Mouse (Mus musculus) limb, embryonic 15.5 days (tissue): ENCODE data around the gene Foxo3. TPM values are rescaled to one million over a fixed set of nuclear protein-coding genes. Genes with fewer than 3 reads are reported as not detected.

Experiments used
- ATAC-seq: fragments of 200-750 bp; cut with Nextera tagmentation; 2 replicates; pipeline ENCODE4 v1.8.0; 2017; ENCODE audit warnings: low read depth, moderate TSS enrichment; ENCODE audit not compliant: insufficient number of reproducible peaks, low FRiP score, low TSS enrichment
- H3K27ac ChIP-seq: fragments of 300-500 bp; sonication (generic); 2 replicates; pipeline ENCODE4 v1.5.1; 2015; ENCODE audit warnings: moderate library complexity, mild to moderate bottlenecking, inconsistent platforms
- H3K27me3 ChIP-seq: fragments of 300-500 bp; sonication (generic); 2 replicates; pipeline ENCODE4 v1.6.1; 2015; ENCODE audit warnings: inconsistent platforms
- H3K36me3 ChIP-seq: fragments of 300-500 bp; sonication (generic); 2 replicates; pipeline ENCODE4 v1.6.1; 2015; ENCODE audit warnings: inconsistent platforms
- H3K4me1 ChIP-seq: fragments of 300-500 bp; sonication (generic); 2 replicates; pipeline ENCODE4 v1.6.1; 2015; ENCODE audit warnings: inconsistent platforms
- H3K4me2 ChIP-seq: fragments of 300-500 bp; sonication (generic); 2 replicates; pipeline ENCODE4 v1.6.1; 2015; ENCODE audit warnings: mild to moderate bottlenecking, inconsistent platforms
- H3K4me3 ChIP-seq: fragments of 300-500 bp; sonication (generic); 2 replicates; pipeline ENCODE4 v1.5.1; 2015; ENCODE audit warnings: mild to moderate bottlenecking, inconsistent platforms
- H3K9ac ChIP-seq: fragments of 300-500 bp; sonication (generic); 2 replicates; pipeline ENCODE4 v1.6.1; 2015; ENCODE audit warnings: inconsistent platforms
- H3K9me3 ChIP-seq: fragments of 300-500 bp; sonication (generic); 2 replicates; pipeline ENCODE4 v1.6.1; 2016; ENCODE audit warnings: inconsistent platforms
- WGBS: fragments of 180-500 bp; shearing (Covaris S2); methylation state at CpG from one replicate; pipeline ENCODE4 v1.1.7; 2015; 5-methylcytosine and 5-hydroxymethylcytosine counted together
- polyA plus RNA-seq: library from polyadenylated mRNA; unstranded; fragments of >200 nt; fragmentation: Nextera tagmentation; extraction: Ambion mirVana; gene quantifications from 2 replicates; pipeline ENCODE4 v1.2.1, GENCODE M21; 2015

Foxo3 gene
- polyA plus RNA-seq, 1 experiment from 2014 or later: 10.2 TPM

DNA sequence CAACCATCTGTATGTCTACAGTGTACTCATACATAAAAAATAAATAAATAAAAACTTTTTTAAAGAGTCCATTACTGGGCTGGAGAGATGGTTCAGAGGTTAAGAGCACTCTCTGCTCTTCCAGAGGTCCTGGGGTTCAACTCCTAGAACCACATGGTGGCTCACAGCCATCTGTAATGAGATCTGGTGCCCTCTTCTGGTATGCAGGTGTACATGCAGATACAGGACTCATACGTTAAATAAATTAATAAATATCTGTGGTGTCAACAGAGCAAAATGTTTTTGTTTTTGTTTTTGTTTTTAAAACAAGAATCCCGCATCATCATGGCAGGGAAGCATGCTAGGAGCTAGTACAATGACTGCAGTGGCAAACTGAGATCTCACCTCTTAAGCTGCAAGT is 20.6 kb upstream of the Foxo3 start:
- Histone ChIP-seq H3K9me3 (no peaks in the 10 kb centered on the region), H3K27ac (no peak overlapping the region), H3K9ac (no peak overlapping the region), H3K4me3 (no peak overlapping the region), H3K4me2 (no peak overlapping the region), H3K36me3 (no peaks in the 10 kb centered on the region), H3K27me3 (no peaks in the 10 kb centered on the region), H3K4me1 (no peaks in the 10 kb centered on the region)
- WGBS: 83% methylated on average over 2 of the region's 2 CpGs
- ATAC-seq: no peak

DNA sequence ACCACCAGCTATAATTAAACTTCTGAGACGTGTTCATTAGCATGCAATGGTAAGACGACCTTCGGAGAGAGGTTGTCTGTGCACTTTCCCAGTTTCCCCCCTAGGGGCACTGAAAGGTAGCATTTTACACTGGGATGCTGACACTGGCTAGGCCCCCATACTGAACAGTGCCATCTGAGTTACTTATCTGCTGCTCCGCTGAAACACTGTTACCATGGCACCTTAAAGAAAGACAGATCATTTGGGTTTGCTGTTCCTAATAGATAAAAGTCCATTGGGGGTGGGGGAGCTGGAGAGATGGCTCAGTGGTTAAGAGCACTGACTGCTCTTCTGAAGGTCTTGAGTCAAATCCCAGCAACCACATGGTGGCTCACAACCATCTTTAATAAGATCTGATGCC is 20.0 kb upstream of the Foxo3 start:
- H3K4me2 ChIP-seq: no peak overlapping the region
- H3K36me3 ChIP-seq: no peaks in the 10 kb centered on the region
- no peak for ATAC-seq
- no peak overlapping the region for H3K9ac ChIP-seq
- H3K27ac ChIP-seq: no peak overlapping the region
- no peaks in the 10 kb centered on the region for H3K9me3 ChIP-seq
- WGBS: 41% methylated on average over 4 of the region's 4 CpGs
- H3K4me1 ChIP-seq: no peaks in the 10 kb centered on the region
- H3K4me3 ChIP-seq: no peak overlapping the region
- H3K27me3 ChIP-seq: no peaks in the 10 kb centered on the region

DNA sequence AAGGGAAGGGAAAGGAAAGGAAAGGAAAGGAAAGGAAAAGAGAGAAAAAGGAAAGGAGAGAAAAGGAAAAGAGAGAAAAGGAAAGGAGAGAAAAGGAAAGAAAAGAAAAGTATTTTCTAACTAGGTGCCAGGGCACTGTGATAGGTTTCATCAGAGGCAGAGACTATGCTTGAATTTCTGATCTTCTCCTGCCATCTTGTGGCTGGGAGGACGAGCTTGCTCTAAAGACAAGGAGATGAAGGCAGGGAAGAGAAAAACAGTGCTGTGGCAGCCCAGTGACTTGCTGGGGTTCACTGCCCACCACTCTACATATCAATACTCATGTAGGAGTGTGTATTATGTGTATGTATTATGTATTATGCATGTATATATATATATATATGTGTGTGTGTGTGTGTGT is 18.5 kb upstream of the Foxo3 start:
- H3K27me3 ChIP-seq: no peaks in the 10 kb centered on the region
- H3K4me3 ChIP-seq: no peak overlapping the region
- WGBS: 4% methylated on average over 1 of the region's 1 CpGs
- no peak overlapping the region for H3K9ac ChIP-seq
- no peaks in the 10 kb centered on the region for H3K36me3 ChIP-seq
- H3K27ac ChIP-seq: no peak overlapping the region
- no peak overlapping the region for H3K4me2 ChIP-seq
- H3K4me1 ChIP-seq: no peaks in the 10 kb centered on the region
- no peaks in the 10 kb centered on the region for H3K9me3 ChIP-seq
- no peak for ATAC-seq

DNA sequence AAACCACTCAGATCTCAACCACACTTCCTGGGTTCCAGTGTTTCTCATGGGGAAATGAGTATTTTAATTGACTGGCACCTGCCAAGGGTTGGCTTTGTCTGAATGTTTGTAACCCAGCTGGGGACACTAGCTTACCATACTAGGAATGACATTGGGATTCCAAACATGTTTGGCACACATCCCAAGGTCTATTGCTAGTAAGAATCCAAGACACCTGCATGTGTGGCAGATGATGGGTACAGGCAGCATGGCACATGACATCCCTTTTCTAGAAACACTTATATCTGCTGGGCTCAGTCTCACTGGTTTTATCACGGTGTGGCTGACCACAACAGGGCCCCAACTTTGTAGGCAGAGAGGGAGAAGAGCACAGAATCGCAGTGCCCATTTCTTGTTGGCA is 17.8 kb upstream of the Foxo3 start:
- H3K9ac ChIP-seq: no peak overlapping the region
- H3K4me2 ChIP-seq: no peak overlapping the region
- H3K4me1 ChIP-seq: no peaks in the 10 kb centered on the region
- H3K36me3 ChIP-seq: no peaks in the 10 kb centered on the region
- WGBS: 64% methylated on average over 2 of the region's 2 CpGs
- H3K4me3 ChIP-seq: no peak overlapping the region
- no peak for ATAC-seq
- H3K27me3 ChIP-seq: no peaks in the 10 kb centered on the region
- no peaks in the 10 kb centered on the region for H3K9me3 ChIP-seq
- no peak overlapping the region for H3K27ac ChIP-seq

DNA sequence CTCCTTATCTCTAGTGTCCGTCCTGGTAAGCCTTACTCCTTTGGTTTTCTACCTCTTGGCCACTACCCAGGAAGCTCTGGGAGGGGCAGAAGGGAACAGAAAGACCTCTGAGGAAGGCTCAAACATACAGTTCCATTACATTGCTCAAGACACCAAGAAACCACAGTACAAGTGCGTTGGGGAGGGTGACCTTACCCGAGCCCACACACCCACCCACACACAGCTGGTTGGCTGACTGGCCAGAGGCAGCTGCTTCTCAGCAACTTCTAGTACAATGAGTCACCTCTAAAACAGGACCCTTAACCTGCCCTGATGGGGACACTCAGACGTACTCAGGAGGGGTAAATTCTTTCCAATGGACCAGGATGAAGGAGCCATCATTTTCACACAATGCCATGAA is 17.3 kb upstream of the Foxo3 start:
- no peak overlapping the region for H3K4me2 ChIP-seq
- no peaks in the 10 kb centered on the region for H3K9me3 ChIP-seq
- H3K27ac ChIP-seq: no peak overlapping the region
- no peak overlapping the region for H3K9ac ChIP-seq
- H3K4me3 ChIP-seq: no peak overlapping the region
- ATAC-seq: no peak
- H3K27me3 ChIP-seq: no peaks in the 10 kb centered on the region
- H3K4me1 ChIP-seq: no peaks in the 10 kb centered on the region
- 61% methylated on average over 4 of the region's 4 CpGs for WGBS
- H3K36me3 ChIP-seq: no peaks in the 10 kb centered on the region

DNA sequence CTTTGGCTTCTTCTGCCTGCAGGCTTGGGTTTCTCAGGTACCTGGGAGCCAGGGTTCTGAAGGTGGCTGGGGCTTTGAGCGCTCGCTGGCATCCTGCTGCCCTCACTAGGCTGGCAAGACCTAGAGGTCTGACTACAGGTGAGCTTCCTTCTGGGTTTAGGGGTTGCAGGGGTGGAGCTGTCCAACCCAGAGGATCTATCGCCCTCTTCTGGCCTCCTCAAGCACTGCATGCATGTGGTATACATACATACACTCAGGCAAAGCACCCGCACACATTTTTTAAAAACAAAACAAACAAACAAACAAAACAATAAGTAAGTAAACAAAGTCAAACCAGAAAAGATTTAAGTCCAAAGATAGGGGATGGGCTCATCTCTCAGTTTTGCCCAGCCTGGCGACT is 14.8 kb upstream of the Foxo3 start:
- H3K4me1 ChIP-seq: no peaks in the 10 kb centered on the region
- no peak overlapping the region for H3K9ac ChIP-seq
- WGBS: 57% methylated on average over 5 of the region's 5 CpGs
- no peaks in the 10 kb centered on the region for H3K9me3 ChIP-seq
- no peak overlapping the region for H3K4me3 ChIP-seq
- no peaks in the 10 kb centered on the region for H3K36me3 ChIP-seq
- ATAC-seq: no peak
- no peaks in the 10 kb centered on the region for H3K27me3 ChIP-seq
- no peak overlapping the region for H3K27ac ChIP-seq
- H3K4me2 ChIP-seq: no peak overlapping the region

DNA sequence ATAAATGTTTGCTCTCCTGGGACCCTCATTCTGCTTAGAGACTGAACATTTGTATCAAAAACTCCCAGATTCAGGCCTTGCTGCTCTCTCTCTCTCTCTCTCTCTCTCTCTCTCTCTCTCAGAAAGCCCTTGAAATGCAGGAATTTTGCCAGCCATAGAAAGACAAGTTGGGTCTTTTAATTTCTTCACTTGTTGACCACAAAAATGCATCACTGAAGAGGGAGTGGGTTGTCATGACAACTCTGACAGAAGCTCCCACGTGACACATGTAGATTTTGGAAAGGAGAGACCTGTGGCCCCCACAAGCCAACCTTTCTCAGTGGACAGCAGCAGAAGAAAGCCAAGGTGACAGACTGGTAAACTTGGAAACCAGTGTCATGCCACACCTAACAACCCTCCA is 11.1 kb upstream of the Foxo3 start:
- 52% methylated on average over 1 of the region's 1 CpGs for WGBS
- Histone ChIP-seq H3K4me3 (no peak overlapping the region), H3K27ac (no peak overlapping the region), H3K4me2 (no peak overlapping the region), H3K4me1 (no peaks in the 10 kb centered on the region), H3K36me3 (no peaks in the 10 kb centered on the region), H3K27me3 (no peaks in the 10 kb centered on the region), H3K9me3 (no peaks in the 10 kb centered on the region), H3K9ac (no peak overlapping the region)
- ATAC-seq: no peak

DNA sequence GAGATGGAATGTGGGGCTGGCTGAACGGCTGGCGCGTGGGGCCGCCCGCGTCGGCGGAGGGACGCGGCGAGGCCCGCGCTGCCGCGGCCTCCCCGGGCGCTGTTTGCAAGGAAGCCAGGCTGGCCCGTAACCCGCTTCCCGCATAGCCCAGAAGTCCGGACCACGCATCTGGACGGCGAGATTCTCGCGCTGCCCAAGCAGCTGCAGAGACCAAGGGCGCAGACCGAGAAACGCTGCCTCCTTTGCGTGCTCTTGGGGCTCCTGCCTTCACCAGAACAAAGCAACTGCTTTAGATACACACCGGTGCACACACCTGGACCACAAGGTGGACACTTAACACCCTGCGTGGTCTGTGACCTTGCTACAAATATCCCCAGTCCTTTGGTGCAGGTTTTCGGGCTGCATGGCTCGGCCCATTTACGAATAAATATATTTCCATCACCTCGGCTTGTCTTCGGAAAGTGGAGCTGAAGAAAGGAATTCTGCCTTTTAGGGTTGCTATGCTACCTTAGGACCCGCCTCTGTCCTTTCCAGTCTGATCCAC is 1.8 kb upstream of the Foxo3 start:
- peak overlapping the region; percentile 100 for H3K27ac ChIP-seq
- H3K36me3 ChIP-seq: no peaks in the 10 kb centered on the region
- H3K4me2 ChIP-seq: peak overlapping the region; percentile 97
- peak overlapping the region; percentile 75 for H3K4me3 ChIP-seq
- peaks cover 27% of the 10 kb centered on the region for H3K4me1 ChIP-seq
- 1% methylated on average over 38 of the region's 38 CpGs for whole genome bisulfite sequencing
- H3K27me3 ChIP-seq: no peaks in the 10 kb centered on the region
- ATAC-seq: no peak
- H3K9ac ChIP-seq: peak overlapping the region; percentile 78
- no peaks in the 10 kb centered on the region for H3K9me3 ChIP-seq

DNA sequence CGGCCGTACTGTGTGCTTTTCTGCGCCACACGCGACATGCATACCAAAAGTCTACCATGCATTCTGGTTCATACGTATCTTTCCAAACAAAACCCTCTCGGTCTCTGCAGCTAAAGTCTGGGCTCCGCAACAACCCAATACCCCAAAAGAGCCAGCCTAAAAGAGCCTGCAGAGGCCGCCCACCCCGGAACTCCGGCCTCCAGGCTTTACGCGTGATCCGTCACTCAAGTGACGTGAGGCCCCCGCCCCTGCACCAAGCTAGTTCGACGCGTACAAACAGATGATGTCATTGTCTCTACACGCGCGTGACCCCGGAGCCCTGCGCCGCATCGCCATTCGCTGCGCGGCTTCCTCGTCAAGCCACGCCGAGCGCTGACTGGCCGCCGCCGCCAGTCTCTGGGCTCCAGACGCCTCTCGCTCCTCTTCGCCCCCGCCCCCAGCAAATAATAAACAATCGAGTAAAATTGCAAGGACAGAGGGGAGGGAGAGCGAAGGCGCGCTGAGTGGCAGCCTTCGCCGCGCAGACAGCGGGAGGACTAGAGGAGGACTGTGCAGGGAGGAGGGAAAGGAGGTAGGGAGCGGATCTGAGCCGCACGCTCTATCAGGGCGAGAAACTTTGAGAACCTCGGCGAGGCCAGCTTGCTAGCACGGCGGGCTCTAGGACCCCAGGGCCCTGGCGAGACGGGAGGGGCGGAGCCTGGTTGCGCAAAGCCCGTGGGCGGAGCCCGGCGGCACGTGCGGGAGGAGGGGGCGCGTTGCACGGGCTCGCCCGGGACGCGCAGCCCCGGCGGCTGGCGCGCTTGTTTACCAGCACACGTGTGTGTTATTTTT is 1.1 kb upstream of the Foxo3 start:
- Histone ChIP-seq H3K27me3 (no peaks in the 10 kb centered on the region), H3K9ac (peak overlapping the region; percentile 78), H3K9me3 (no peaks in the 10 kb centered on the region), H3K4me2 (peak overlapping the region; percentile 97), H3K4me1 (peaks cover 28% of the 10 kb centered on the region), H3K27ac (peak overlapping the region; percentile 100), H3K4me3 (peak overlapping the region; percentile 75), H3K36me3 (no peaks in the 10 kb centered on the region)
- WGBS: under 1% methylated on average over 75 of the region's 78 CpGs
- peak; percentile 93 for ATAC-seq

DNA sequence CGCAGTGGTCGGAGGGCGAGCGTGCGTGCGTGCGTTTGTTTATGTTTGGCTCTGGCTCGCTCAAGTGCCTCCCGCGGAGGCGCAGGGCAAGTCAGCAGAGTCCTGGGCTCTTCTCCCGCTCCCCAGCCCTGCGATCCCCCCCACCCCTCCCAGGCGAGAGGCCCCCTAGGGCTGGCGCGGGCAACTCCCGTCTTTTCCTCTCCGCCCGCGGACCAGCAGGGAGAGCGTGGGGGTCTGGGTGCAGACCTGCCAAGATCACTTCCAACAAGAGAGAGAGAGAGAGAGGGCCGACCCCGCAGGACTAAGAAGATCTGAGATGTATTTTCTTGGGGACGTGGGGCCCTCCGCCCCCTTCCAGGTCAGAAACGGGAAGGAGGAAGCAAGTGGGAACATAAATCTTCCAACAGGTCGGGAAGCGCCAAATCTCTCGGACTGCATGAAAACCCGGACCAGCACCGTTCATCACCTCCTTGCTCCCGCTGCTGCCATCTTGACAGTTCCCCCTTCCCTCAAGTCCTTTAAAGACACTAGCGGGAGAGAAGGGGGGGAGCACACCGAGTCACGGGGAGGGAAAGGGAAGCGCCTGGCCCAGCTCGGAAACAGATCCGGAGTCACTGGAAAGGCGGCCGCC is 569 bp downstream of the Foxo3 start:
- Histone ChIP-seq H3K9me3 (no peaks in the 10 kb centered on the region), H3K4me3 (peak overlapping the region; percentile 75), H3K4me1 (peaks cover 40% of the 10 kb centered on the region), H3K9ac (peak overlapping the region; percentile 65), H3K27me3 (no peaks in the 10 kb centered on the region), H3K4me2 (peak overlapping the region; percentile 97), H3K36me3 (no peaks in the 10 kb centered on the region), H3K27ac (peak overlapping the region; percentile 100)
- 0% methylated on average over 38 of the region's 40 CpGs for WGBS
- ATAC-seq: no peak

DNA sequence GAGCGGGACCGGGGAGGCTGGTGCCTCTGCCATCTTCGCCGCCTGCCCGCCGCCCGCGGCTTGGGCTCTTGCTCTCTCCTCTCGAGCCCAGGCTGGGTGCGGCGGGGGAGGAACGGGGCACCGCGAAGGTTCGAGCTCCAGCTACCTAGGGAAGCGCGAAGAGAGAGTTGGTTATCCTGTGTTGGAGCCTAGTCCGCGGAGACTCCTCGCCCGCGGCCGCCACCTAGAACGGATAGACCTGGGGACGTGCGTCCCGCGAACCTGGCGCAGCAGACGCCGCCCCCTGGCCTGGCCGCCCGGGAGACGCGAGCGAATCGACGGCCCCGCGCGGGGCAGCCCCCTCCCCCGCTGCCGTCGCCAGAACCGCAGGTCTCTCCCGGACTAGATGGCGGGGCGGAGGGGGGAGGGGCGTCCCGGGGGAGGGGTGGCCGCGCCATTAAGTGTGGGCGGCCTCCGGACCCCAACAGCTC is 1.1 kb downstream of the Foxo3 start:
- Histone ChIP-seq H3K36me3 (no peaks in the 10 kb centered on the region), H3K9ac (peak overlapping the region; percentile 65), H3K4me2 (peak overlapping the region; percentile 97), H3K27ac (peak overlapping the region; percentile 100), H3K27me3 (no peaks in the 10 kb centered on the region), H3K4me1 (peaks cover 40% of the 10 kb centered on the region), H3K4me3 (peak overlapping the region; percentile 75), H3K9me3 (no peaks in the 10 kb centered on the region)
- WGBS: 0% methylated on average over 44 of the region's 54 CpGs
- no peak for ATAC-seq

DNA sequence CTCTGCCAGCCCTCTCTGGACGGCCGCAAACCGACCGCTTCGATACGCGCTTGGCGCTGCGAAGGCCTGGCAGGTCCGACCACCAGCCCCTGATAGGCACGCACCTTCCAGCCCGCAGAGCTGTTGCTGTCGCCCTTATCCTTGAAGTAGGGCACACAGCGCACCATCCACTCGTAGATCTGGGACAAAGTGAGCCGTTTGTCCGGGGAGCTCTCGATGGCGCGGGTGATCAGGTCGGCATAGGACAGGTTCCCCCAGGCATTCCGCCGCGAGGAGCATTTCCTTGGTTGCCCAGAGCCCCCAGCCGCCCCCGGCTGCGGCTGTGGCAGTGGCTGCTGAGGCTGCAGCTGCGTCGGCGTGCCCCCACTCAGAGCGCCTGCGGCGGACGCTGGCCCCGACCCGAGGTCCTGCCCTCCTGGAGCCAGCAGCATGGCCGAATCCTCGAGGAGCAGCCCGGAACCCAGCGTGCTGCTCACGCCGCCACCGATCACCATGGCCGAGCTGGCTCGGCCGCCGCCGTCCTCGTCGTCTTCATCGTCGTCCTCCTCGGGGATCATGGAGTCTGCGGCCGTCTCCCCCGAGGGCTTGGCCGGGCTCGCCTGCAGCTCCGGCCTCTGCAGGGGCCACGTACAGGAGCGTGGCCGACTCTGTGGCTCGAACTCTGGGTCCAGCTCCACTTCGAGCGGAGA is 1.7 kb downstream of the Foxo3 start:
- Histone ChIP-seq H3K27me3 (no peaks in the 10 kb centered on the region), H3K4me1 (peaks cover 42% of the 10 kb centered on the region), H3K27ac (peak overlapping the region; percentile 100), H3K36me3 (0 out of 2 replicates have a peak, but pooled peaks cover under 1% of the 10 kb centered on the region), H3K4me3 (peak overlapping the region; percentile 75), H3K4me2 (peak overlapping the region; percentile 97), H3K9ac (peak overlapping the region; percentile 65), H3K9me3 (no peaks in the 10 kb centered on the region)
- no peak for ATAC-seq
- WGBS: 2% methylated on average over 65 of the region's 65 CpGs
